In genomic region chr9:4601788-4602187, GRCm38 (mm10) we compare ENCODE assay signal across 16 mouse cellular contexts.
"Had no signal": no experiment of that assay in that cellular context is flagged by ENCODE, and none has a peak within 500 bp of the region (broad histone marks: within the 10 kb centered on the region; RNA-seq: fewer than 3 reads in every experiment).

No protein-coding gene starts in this region.

- H3K9ac ChIP-seq: neural tube, embryonic 13.5 days; neural tube, embryonic 15.5 days; stomach, embryonic 15.5 days had no signal

- DNase-seq: retina, postnatal 1 day; right cerebral cortex, adult 18-20 months; right cerebral cortex, postnatal 14 days; right cerebral cortex, postnatal 25 days; right cerebral cortex, postnatal 4 days; spleen, adult 18-20 months; thymus, adult 18-20 months; thymus, adult 2 months; thymus, postnatal 14 days; thymus, postnatal 25 days; thymus, postnatal 36 days; thymus, postnatal 4 days had no signal

- H3K27me3 ChIP-seq: neural tube, embryonic 13.5 days; neural tube, embryonic 15.5 days; stomach, embryonic 15.5 days had no signal

- H3K9me3 ChIP-seq: neural tube, embryonic 13.5 days; neural tube, embryonic 15.5 days; stomach, embryonic 15.5 days had no signal

- H3K36me3 ChIP-seq: neural tube, embryonic 13.5 days; neural tube, embryonic 15.5 days; stomach, embryonic 15.5 days had no signal

- H3K4me2 ChIP-seq: neural tube, embryonic 13.5 days; neural tube, embryonic 15.5 days; stomach, embryonic 15.5 days had no signal

- H3K27ac ChIP-seq: neural tube, embryonic 13.5 days; neural tube, embryonic 15.5 days; stomach, embryonic 15.5 days; stomach, postnatal 0 days had no signal

- H3K4me1 ChIP-seq: neural tube, embryonic 13.5 days; neural tube, embryonic 15.5 days; stomach, embryonic 15.5 days had no signal

- H3K4me3 ChIP-seq: neural tube, embryonic 13.5 days; neural tube, embryonic 15.5 days; stomach, embryonic 15.5 days had no signal
